Mouse (Mus musculus) B cell, adult 62 days (primary cell): Measurements from ENCODE around the gene Cyp2j12. TPM values are rescaled to one million over a fixed set of nuclear protein-coding genes. Genes with fewer than 3 reads are reported as not detected.

Source experiments
- total RNA-seq: library from RNA; stranded (reverse); gene quantifications from 4 replicates; pipeline ENCODE4 v1.2.4, GENCODE M21; 2023

Cyp2j12 gene
- not detected in 4 replicates for total RNA-seq

GRCm38 (mm10) chr4:96140732-96141467 is at the start of gene Cyp2j12:
Cyp2j12 (minus strand) TSS chr4:96141152.

GRCm38 (mm10) chr4:96077261-96078125 is 63.5 kb downstream of the Cyp2j12 start, which contains the start of gene Cyp2j13:
Cyp2j13 (minus strand) TSS chr4:96077546.

Other genes with a start within 250 kb of the Cyp2j12 start
- 28.1 to 35.4 TPM (median 34.7 TPM) in 4 replicates for gene Hook1, start 173.9 kb downstream of the Cyp2j12 start, total RNA-seq
- not detected in 4 replicates for gene Cyp2j13, start 63.6 kb downstream of the Cyp2j12 start, total RNA-seq
- gene Cyp2j7, start 95.5 kb upstream of the Cyp2j12 start, total RNA-seq: not detected in 4 replicates
- gene Cyp2j11, start 207.5 kb upstream of the Cyp2j12 start, total RNA-seq: not detected in 4 replicates